Mouse (Mus musculus): ENCODE results near the gene Dcun1d3.

Gene Dcun1d3

GRCm38 (mm10) chr7:119895639-119896512 lies at the start of gene Dcun1d3, which contains the start of gene Lyrm1:
Gene Dcun1d3 (minus strand): TSS chr7:119896298.
Gene Lyrm1 (plus strand): TSS chr7:119895861.
- peak; percentile 95 for DNase-seq (ENCODE audit: low spot score)

GRCm38 (mm10) chr7:119941569-119941968 lies 45.5 kb upstream of the Dcun1d3 start:
- no peak for DNase-seq (ENCODE audit: low spot score)

- DNase-seq (ENCODE audit: low spot score) = no peak
Measured at GRCm38 (mm10) chr7:119937036-119937435, 40.9 kb upstream of the Dcun1d3 start.

GRCm38 (mm10) chr7:119936321-119936720 lies 40.2 kb upstream of the Dcun1d3 start:
- no peak for DNase-seq (ENCODE audit: low spot score)

- no peak for DNase-seq (ENCODE audit: low spot score)
Measured at GRCm38 (mm10) chr7:119928783-119929440, 32.8 kb upstream of the Dcun1d3 start.

GRCm38 (mm10) chr7:119921054-119921453 lies 25.0 kb upstream of the Dcun1d3 start:
- DNase-seq (ENCODE audit: low spot score) = no peak

- DNase-seq (ENCODE audit: low spot score) = no peak
Measured at GRCm38 (mm10) chr7:119920457-119920856, 24.4 kb upstream of the Dcun1d3 start.

GRCm38 (mm10) chr7:119911727-119912126 lies 15.6 kb upstream of the Dcun1d3 start:
- no peak for DNase-seq (ENCODE audit: low spot score)

GRCm38 (mm10) chr7:119906523-119907215 lies 10.6 kb upstream of the Dcun1d3 start:
- no peak for DNase-seq (ENCODE audit: low spot score)

GRCm38 (mm10) chr7:119899386-119900057 lies 3.4 kb upstream of the Dcun1d3 start:
- no peak for DNase-seq (ENCODE audit: low spot score)

- DNase-seq (ENCODE audit: low spot score) = no peak
Measured at GRCm38 (mm10) chr7:119898247-119898856, 2.3 kb upstream of the Dcun1d3 start.

GRCm38 (mm10) chr7:119897521-119898109 lies 1.5 kb upstream of the Dcun1d3 start:
- DNase-seq (ENCODE audit: low spot score) = no peak

GRCm38 (mm10) chr7:119894818-119895544 lies 1.1 kb downstream of the Dcun1d3 start:
- no peak for DNase-seq (ENCODE audit: low spot score)

GRCm38 (mm10) chr7:119892742-119893141 lies 3.4 kb downstream of the Dcun1d3 start:
- no peak for DNase-seq (ENCODE audit: low spot score)

- DNase-seq (ENCODE audit: low spot score) = no peak
Measured at GRCm38 (mm10) chr7:119892198-119892597, 3.9 kb downstream of the Dcun1d3 start.

GRCm38 (mm10) chr7:119887887-119888286 lies 8.2 kb downstream of the Dcun1d3 start:
- no peak for DNase-seq (ENCODE audit: low spot score)

- no peak for DNase-seq (ENCODE audit: low spot score)
Measured at GRCm38 (mm10) chr7:119881229-119881628, 14.9 kb downstream of the Dcun1d3 start.

- DNase-seq (ENCODE audit: low spot score) = no peak
Measured at GRCm38 (mm10) chr7:119880345-119880744, 15.8 kb downstream of the Dcun1d3 start.

GRCm38 (mm10) chr7:119879171-119879570 lies 16.9 kb downstream of the Dcun1d3 start:
- no peak for DNase-seq (ENCODE audit: low spot score)

GRCm38 (mm10) chr7:119875776-119876440 lies 20.2 kb downstream of the Dcun1d3 start:
- DNase-seq (ENCODE audit: low spot score) = no peak
